Mouse (Mus musculus): ENCODE measurements at regions not wholly inside any gene's neighbourhood (a gene's known extent, or its start where the extent isn't known, plus 50 kb on each side); places are given as distances from the start of the nearest gene placed in this dataset.

- peaks cover 8% of the 10 kb centered on the region; the same call in 1 of the 2 replicates for H3K4me1 ChIP-seq (ENCODE audit: control insufficient read depth, insufficient read depth, low read length)
- TF ChIP-seq CTCF (IDR thresholded peaks at IDR 0.05; ENCODE audit: insufficient read depth, low read depth, low read length) = no peak
- TF ChIP-seq POLR2A (IDR thresholded peaks at IDR 0.05; ENCODE audit: insufficient read depth, low read depth, low read length) = no peak
- H3K27ac ChIP-seq (ENCODE audit: insufficient read depth, low read depth, low read length) = no peak overlapping the region
- 72% methylated on average over 5 of the region's 5 CpGs for WGBS
- no peak overlapping the region for H3K4me3 ChIP-seq (ENCODE audit: insufficient read depth, low read depth, low read length)
Observed at GRCm38 (mm10) chr14:25168310-25168709, 290.7 kb upstream of the Zmiz1 start.

GRCm38 (mm10) chr14:25173281-25173680, 285.7 kb upstream of the Zmiz1 start:
- Histone ChIP-seq H3K4me1 (ENCODE audit: control insufficient read depth, insufficient read depth, low read length) (peaks cover 4% of the 10 kb centered on the region; the same call in 1 of the 2 replicates), H3K4me3 (ENCODE audit: insufficient read depth, low read depth, low read length) (no peak overlapping the region), H3K27ac (ENCODE audit: insufficient read depth, low read depth, low read length) (no peak overlapping the region)
- 61% methylated on average over 6 of the region's 6 CpGs for WGBS
- TF ChIP-seq POLR2A (IDR thresholded peaks at IDR 0.05; ENCODE audit: insufficient read depth, low read depth, low read length) = no peak
- TF ChIP-seq CTCF (IDR thresholded peaks at IDR 0.05; ENCODE audit: insufficient read depth, low read depth, low read length) = no peak

GRCm38 (mm10) chr14:25173873-25174272, 285.1 kb upstream of the Zmiz1 start:
- Histone ChIP-seq H3K27ac (ENCODE audit: insufficient read depth, low read depth, low read length) (no peak overlapping the region), H3K4me1 (ENCODE audit: control insufficient read depth, insufficient read depth, low read length) (no peaks in the 10 kb centered on the region), H3K4me3 (ENCODE audit: insufficient read depth, low read depth, low read length) (no peak overlapping the region)
- TF ChIP-seq POLR2A (IDR thresholded peaks at IDR 0.05; ENCODE audit: insufficient read depth, low read depth, low read length) (no peak), CTCF (IDR thresholded peaks at IDR 0.05; ENCODE audit: insufficient read depth, low read depth, low read length) (no peak)
- 82% methylated on average over 6 of the region's 6 CpGs for WGBS

- Histone ChIP-seq H3K4me1 (ENCODE audit: control insufficient read depth, insufficient read depth, low read length) (no peaks in the 10 kb centered on the region), H3K27ac (ENCODE audit: insufficient read depth, low read depth, low read length) (no peak overlapping the region), H3K4me3 (ENCODE audit: insufficient read depth, low read depth, low read length) (no peak overlapping the region)
- WGBS = 87% methylated on average over 2 of the region's 2 CpGs
- TF ChIP-seq POLR2A (IDR thresholded peaks at IDR 0.05; ENCODE audit: insufficient read depth, low read depth, low read length) (no peak), CTCF (IDR thresholded peaks at IDR 0.05; ENCODE audit: insufficient read depth, low read depth, low read length) (no peak)
Observed at GRCm38 (mm10) chr14:25174402-25174801, 284.6 kb upstream of the Zmiz1 start.

GRCm38 (mm10) chr14:25176206-25176605, 282.8 kb upstream of the Zmiz1 start:
- no peak overlapping the region for H3K4me3 ChIP-seq (ENCODE audit: insufficient read depth, low read depth, low read length)
- H3K27ac ChIP-seq (ENCODE audit: insufficient read depth, low read depth, low read length) = no peak overlapping the region
- H3K4me1 ChIP-seq (ENCODE audit: control insufficient read depth, insufficient read depth, low read length) = peaks cover 3% of the 10 kb centered on the region; the same call in 1 of the 2 replicates
- no peak for TF ChIP-seq POLR2A (IDR thresholded peaks at IDR 0.05; ENCODE audit: insufficient read depth, low read depth, low read length)
- TF ChIP-seq CTCF (IDR thresholded peaks at IDR 0.05; ENCODE audit: insufficient read depth, low read depth, low read length) = no peak
- 88% methylated on average over 6 of the region's 6 CpGs for WGBS

- H3K27ac ChIP-seq (ENCODE audit: insufficient read depth, low read depth, low read length) = no peak overlapping the region
- TF ChIP-seq CTCF (IDR thresholded peaks at IDR 0.05; ENCODE audit: insufficient read depth, low read depth, low read length) (no peak), POLR2A (IDR thresholded peaks at IDR 0.05; ENCODE audit: insufficient read depth, low read depth, low read length) (no peak)
- 56% methylated on average over 9 of the region's 9 CpGs for WGBS
- no peak overlapping the region for H3K4me3 ChIP-seq (ENCODE audit: insufficient read depth, low read depth, low read length)
- peaks cover 3% of the 10 kb centered on the region; the same call in 1 of the 2 replicates for H3K4me1 ChIP-seq (ENCODE audit: control insufficient read depth, insufficient read depth, low read length)
Observed at GRCm38 (mm10) chr14:25180126-25180525, 278.9 kb upstream of the Zmiz1 start.

- Histone ChIP-seq H3K4me3 (ENCODE audit: insufficient read depth, low read depth, low read length) (no peak overlapping the region), H3K4me1 (ENCODE audit: control insufficient read depth, insufficient read depth, low read length) (peaks cover 13% of the 10 kb centered on the region), H3K27ac (ENCODE audit: insufficient read depth, low read depth, low read length) (no peak overlapping the region)
- TF ChIP-seq POLR2A (IDR thresholded peaks at IDR 0.05; ENCODE audit: insufficient read depth, low read depth, low read length) (no peak), CTCF (IDR thresholded peaks at IDR 0.05; ENCODE audit: insufficient read depth, low read depth, low read length) (no peak)
- WGBS = 77% methylated on average over 2 of the region's 2 CpGs
Observed at GRCm38 (mm10) chr14:25181406-25181805, 277.6 kb upstream of the Zmiz1 start.

GRCm38 (mm10) chr14:25184042-25184441, 274.9 kb upstream of the Zmiz1 start:
- no peak overlapping the region for H3K27ac ChIP-seq (ENCODE audit: insufficient read depth, low read depth, low read length)
- 70% methylated on average over 5 of the region's 5 CpGs for WGBS
- TF ChIP-seq CTCF (IDR thresholded peaks at IDR 0.05; ENCODE audit: insufficient read depth, low read depth, low read length) = no peak
- no peak for TF ChIP-seq POLR2A (IDR thresholded peaks at IDR 0.05; ENCODE audit: insufficient read depth, low read depth, low read length)
- peaks cover 20% of the 10 kb centered on the region for H3K4me1 ChIP-seq (ENCODE audit: control insufficient read depth, insufficient read depth, low read length)
- no peak overlapping the region for H3K4me3 ChIP-seq (ENCODE audit: insufficient read depth, low read depth, low read length)

- Histone ChIP-seq H3K4me3 (ENCODE audit: insufficient read depth, low read depth, low read length) (no peak overlapping the region), H3K27ac (ENCODE audit: insufficient read depth, low read depth, low read length) (no peak overlapping the region), H3K4me1 (ENCODE audit: control insufficient read depth, insufficient read depth, low read length) (peaks cover 17% of the 10 kb centered on the region)
- TF ChIP-seq CTCF (IDR thresholded peaks at IDR 0.05; ENCODE audit: insufficient read depth, low read depth, low read length) = no peak
- no peak for TF ChIP-seq POLR2A (IDR thresholded peaks at IDR 0.05; ENCODE audit: insufficient read depth, low read depth, low read length)
- 77% methylated on average over 1 of the region's 1 CpGs for WGBS
Observed at GRCm38 (mm10) chr14:25184875-25185274, 274.1 kb upstream of the Zmiz1 start.

GRCm38 (mm10) chr14:25185556-25185958, 273.4 kb upstream of the Zmiz1 start:
- 43% methylated on average over 10 of the region's 10 CpGs for WGBS
- H3K4me3 ChIP-seq (ENCODE audit: insufficient read depth, low read depth, low read length) = no peak overlapping the region
- peaks cover 20% of the 10 kb centered on the region for H3K4me1 ChIP-seq (ENCODE audit: control insufficient read depth, insufficient read depth, low read length)
- no peak overlapping the region for H3K27ac ChIP-seq (ENCODE audit: insufficient read depth, low read depth, low read length)
- TF ChIP-seq CTCF (IDR thresholded peaks at IDR 0.05; ENCODE audit: insufficient read depth, low read depth, low read length) (no peak), POLR2A (IDR thresholded peaks at IDR 0.05; ENCODE audit: insufficient read depth, low read depth, low read length) (no peak)

All from olfactory bulb, adult 2 months (tissue).